Mouse (Mus musculus) lung, postnatal 14 days (tissue): ENCODE measurements around the gene Man1b1.

ENCODE experiments used
- DNase-seq: peaks from one replicate; pipeline ENCODE4 v3.0.0; 2021

Gene Man1b1

DNA sequence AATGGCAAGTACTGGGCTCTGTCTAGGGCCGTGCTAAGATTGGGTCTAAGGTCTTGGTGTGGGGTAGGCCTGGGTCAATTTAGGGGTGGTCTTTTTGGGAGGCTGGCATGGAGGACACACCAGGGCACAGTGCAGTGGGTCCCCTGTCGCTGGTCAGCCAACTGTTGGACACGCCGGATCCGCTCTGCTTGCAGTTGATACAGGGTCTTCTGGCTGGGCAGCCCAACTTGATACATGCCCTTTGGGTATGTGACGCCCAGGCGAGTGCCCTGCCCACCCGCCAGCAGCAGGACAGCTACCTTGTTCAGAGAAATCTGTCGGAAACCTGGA is 32.6 kb downstream of the Man1b1 start:
- DNase-seq = no peak

- peak; percentile 85 for DNase-seq
Measured at GRCm38 (mm10) chr2:25365091-25365761, 33.1 kb downstream of the Man1b1 start, which contains the start of gene Uap1l1. Gene Uap1l1 (minus strand): TSS chr2:25365682.

DNA sequence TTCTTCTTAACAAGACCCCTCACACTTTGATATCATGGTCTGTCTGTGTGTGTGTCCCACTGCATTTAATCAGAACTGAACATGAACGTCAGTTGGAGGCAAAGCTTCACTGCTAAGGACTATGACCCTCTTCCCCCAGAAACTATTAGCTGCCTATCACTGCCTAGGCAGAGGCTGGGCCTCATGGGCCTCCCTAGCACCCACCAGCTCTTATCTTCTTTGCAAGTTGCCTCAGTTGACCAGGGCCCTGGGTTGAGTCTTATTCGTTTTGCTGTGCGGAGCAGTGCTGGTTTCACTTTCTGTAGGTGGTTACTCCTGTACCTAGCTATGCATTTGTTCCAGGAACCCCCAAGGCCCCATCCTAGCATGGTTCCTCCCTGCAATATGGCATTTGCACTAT is 37.9 kb downstream of the Man1b1 start:
- DNase-seq = no peak

DNA sequence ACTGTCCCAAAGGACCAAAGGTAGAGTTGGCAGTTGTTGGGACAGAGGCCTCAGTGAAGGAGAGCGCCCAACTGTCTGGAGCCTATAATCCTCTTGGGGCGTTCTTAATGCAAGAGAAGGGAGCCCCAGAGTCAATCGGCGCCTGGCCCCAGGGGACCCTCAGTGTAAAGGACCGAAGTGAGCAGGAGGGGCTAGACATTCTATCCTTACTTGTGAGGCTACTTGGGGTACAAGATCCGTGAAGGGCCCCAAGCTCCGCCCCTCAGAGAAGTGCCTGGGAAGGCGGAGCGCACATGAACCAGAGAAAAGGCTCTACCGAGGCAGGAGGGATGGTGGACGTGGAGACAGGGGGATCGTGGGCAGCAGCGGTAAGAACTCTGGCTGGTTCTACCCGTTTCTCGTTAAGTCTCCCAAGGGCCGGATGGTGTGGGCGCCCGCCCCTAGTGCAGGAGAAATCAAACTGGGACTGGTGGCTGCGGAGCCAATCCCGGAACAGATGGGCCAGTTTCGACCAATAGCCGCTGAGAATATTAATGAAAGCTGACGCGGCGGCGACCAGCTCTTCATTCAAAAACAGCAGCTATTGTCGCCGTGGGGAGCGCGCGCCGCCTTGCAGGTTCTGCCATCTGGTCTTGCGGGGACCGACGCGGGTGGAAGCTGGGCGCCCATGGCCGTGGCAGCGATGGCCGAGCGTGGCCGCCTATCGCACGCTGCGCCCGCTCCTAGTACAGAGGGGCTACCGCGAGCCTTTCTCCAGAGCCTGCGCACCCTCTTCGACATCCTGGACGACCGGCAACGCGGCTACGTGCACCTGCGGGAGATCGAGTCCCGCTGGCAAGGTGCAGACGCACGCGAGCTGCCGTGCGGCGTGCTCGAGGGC is 39.9 kb downstream of the Man1b1 start, which contains the start of gene Sapcd2:
Sapcd2 (plus strand) TSS at position 558 of the 880 bp plus-strand sequence.
- peak; percentile 84 for DNase-seq

DNA sequence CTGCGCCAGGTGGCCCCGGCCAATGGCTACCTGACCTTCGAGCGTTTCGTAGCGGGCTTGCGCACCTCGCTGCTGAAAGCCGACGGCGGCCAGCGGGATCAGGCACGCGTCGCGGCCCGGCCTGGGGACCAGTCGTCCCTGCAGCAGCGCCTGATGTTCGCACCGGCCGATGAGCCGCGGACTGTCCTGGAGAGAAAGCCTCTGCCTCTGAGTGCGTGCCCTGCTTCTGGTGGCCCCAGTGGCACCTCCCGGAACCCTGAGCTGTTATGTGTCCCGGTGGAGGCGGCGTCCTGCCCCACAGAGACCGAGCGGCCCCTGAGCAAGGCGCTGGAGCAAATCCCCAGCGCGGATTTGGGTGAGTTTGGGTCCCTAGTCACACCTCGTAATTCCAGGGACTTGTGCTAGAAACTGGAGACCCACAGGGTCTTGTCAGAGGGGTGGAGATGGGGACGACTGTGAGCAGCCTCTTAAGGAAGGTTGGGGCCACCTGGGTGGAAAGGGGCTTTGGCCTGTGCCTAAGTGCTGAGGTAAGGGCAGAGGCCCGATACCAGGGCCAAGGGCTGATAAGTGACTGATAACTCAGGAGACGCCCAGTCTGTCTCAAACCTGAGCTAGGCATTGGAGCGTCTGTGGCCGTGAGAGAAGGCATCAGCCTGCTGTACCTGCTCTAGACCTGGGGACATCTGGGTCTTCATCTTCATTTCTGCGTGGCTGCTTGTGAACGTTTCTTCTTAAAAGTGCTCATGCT is 40.7 kb downstream of the Man1b1 start:
- no peak for DNase-seq

DNA sequence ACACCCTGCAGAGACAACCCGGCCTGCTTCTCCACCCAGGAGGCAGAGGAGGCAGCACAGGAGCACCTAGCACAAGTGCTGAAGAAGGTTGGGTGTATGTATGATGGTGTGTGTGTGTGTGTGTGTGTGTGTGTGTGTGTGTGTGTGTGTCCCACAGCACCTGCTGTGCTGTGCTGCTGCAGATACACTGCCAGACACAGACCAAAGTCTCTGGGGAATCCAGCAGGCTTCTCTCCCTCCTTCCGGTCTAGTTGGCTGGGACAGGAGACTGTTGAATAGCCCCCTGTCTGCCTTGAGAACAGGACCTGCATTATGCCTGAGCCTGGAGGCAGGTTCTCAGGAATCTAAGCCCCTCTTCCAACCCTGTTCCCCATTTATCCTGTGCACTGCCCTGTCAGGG is 41.3 kb downstream of the Man1b1 start:
- DNase-seq = no peak

GRCm38 (mm10) chr2:25376589-25376988 is 44.5 kb downstream of the Man1b1 start:
- DNase-seq = peak; percentile 67

DNA sequence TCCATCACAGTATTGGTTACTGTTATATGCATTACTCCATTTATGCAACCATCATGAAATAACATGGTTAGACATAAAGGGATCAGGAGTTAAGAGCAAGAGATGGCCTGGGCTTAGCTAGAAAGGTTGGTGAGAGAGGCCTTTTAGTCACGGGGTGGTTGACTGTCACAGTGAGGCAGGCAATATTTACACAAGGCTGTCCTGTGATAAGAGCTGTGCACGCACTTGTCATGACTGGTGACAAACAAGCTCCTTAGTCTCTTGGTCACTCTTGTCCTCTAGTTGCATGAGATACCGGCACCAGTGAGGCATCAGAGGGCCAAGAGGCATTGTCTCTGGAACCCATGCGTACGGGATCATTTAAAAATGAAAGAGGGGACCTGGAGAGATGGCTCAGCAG is 52.4 kb downstream of the Man1b1 start:
- no peak for DNase-seq

DNA sequence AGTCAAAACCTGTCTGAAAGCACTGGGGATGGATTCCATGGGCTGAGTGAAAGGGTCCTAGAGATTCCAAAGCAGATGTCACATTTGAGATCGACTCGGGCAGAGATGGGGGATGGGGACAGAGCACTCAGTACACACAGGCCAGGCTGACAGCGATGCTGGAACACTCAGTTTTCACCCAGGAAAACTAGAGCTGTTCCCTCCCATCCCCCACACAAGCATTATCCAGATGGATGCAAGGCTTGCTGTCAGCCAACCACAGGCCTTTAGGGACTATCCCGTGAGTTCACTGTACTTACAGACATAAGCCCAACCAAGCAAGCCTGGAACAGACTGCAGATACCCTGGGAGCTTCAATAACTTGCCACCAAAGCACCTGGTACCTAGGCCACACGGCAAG is 59.1 kb downstream of the Man1b1 start:
- DNase-seq = no peak

DNA sequence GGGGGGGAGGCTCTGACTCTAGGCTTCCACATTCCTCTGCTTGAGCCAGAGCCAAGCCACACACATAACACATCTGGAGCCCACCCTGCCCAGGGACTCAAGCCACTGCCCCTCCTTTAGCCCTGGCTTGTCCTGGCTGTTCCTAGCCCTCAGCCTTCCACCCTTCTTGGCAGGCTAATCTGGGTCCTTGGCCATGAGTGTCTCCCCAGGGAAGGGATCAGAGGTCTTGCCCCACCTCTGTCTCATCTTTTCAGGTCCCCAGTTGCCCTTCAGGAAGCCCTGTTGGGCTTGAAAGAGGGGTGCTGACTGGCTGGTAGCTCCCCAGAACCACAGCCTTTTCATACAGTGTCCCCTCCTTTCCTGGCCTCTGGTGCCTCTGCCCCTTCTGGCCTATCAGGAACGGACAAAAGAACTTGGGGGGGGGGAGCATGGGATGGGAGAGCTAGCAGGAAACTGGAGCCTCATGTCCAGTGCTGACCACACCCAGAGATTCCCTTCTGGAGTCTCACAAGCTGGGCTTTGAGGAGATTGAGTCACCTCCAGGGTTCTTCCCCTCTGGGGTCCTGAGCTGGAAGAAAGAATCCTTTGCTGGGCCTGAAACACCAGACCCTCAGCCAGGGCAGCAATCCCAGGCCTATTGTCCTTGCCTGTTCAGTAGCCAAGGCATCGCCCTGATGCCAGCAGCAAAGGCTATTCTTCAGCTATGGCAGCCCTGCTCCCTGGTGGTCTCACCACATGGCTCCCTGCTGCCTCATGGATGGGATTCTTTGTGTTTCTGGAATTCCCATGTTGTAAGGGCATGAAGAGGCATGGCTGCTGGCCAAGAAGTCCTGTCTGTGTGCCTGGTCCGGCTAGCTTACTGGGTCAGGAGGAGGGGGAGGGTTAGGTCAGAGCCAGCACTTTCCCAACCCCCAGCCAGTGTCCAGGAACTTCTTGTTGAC is 62.4 kb downstream of the Man1b1 start:
- no peak for DNase-seq

DNA sequence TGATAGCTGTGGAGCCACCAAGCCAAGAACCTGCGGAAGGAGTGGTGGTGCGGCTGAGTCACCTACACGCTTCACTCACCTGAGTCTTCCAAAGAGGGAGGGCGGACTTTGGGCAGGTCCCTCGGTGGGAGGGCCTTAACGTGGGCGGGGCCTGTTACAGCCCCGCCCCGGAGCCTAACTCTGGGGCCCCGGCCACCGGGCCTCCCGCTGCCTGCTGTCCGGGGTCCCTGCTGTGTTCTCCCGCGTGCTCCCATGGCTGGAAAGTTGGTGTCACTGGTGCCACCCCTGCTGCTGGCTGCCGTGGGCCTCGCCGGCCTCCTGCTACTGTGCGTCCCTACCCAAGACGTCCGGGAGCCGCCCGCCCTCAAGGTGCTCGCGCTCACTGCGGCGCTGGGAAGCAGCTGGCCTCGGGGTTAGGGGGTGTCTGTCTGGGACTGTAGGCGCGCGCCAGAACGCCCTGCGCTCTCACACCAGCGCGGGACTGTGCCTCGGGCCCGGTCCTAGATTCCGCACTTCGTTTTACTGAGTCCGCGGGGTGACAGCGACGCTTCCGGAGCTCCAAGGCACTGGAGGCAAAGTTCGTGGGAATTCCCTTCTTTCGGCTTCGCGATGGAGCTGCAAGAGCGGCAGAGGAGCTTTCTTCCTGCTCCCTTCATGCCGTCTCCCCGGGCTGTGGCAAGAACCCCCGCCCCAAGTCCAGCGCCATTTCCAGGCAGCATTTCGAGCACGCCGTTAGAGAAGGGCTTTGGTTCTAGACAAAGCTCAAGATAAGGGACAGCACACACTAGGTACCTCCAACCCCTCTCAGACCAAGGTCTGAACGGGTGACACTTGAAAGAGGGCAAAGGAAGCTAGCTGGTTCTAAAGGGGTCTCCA is 63.8 kb downstream of the Man1b1 start, which contains the start of gene Entpd2:
Entpd2 (plus strand) TSS at position 154 of the 876 bp plus-strand sequence.
- no peak for DNase-seq

DNA sequence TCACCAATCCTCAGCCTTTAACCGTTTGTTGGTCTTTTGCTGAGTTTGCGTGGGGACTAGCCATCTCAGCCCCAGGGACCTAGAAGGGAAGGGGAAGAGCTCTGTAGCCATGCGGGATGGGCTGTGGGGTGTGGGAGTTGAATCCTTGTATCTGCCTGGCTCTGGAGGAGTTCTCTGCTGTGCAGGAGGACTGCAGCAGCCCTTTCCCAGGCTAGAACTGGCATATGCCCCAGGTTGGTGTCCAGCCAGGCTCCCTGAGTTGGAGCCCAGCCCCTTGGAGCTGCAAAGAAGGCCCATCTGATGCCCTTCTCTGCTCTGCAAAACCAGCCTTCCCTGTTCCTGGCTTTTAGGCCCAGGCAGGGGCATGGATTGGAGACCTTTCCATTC is 64.5 kb downstream of the Man1b1 start:
- DNase-seq = no peak

GRCm38 (mm10) chr2:25397010-25397409 is 64.9 kb downstream of the Man1b1 start:
- no peak for DNase-seq

DNA sequence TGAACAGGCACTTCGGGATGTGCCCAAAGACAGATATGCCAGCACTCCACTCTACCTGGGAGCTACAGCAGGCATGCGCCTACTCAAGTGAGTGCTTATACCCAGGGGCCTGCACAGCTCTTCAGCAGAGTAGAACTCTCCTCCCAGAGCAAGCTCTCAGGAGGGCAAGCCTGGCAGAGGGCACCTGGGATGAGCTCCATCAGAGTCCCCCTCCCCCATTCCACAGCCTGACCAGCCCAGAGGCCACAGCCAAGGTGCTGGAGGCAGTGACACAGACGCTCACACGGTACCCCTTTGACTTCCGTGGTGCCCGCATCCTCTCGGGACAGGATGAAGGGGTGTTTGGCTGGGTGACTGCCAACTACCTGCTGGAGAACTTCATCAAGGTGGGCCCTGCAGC is 65.9 kb downstream of the Man1b1 start:
- no peak for DNase-seq

GRCm38 (mm10) chr2:25399051-25399450 is 66.9 kb downstream of the Man1b1 start, which contains the start of gene Npdc1:
Gene Npdc1 (plus strand): TSS chr2:25399351.
- DNase-seq = no peak

DNA sequence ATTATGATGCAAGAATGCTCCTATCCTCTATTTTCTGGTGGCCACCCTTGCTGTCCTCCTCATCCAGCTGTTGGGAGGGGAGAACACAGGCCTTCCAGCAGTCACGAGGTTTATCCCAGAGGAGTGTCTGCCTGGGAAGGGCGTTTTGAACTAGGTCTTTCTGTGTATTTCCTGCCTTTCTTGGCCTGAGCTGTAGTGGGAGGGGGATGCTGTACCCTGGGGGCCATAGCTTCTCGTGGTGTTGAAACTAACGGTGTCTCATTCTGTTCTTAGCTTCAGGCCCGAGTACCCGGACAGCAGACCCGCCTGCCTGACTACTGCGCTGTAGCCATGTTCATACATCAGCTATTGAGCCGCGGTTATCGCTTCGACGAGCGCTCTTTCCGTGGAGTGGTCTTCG is 68.2 kb downstream of the Man1b1 start:
- no peak for DNase-seq

DNA sequence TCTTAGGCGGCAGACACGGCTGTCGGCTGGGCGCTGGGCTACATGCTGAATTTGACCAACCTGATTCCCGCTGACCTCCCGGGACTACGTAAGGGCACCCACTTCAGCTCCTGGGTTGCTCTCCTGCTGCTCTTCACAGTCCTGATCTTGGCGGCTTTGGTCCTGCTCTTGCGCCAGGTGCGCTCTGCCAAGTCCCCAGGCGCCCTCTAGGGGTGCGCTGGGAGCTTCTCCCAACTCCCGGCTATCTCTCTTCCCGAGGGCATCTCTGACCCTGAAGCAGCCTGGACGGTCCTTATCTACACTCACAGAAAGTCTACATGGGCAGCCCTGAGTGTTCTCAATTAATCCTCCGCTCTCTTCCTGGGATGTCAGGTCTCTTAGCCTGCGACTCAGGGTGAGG is 68.6 kb downstream of the Man1b1 start:
- DNase-seq = peak; percentile 72
